Mouse (Mus musculus): ENCODE measurements around the gene Gm11397. TPM values are rescaled to one million over a fixed set of nuclear protein-coding genes. Genes with fewer than 3 reads are reported as not detected.
"Not testable (repeated sequence)": the region's sequence is repeated elsewhere in the genome, so short reads cannot be mapped to it uniquely, and the experiment has no call there.

The Gm11397 gene
- polyA plus RNA-seq (2016; fragmentation: Nextera tagmentation; extraction: Ambion mirVana), result not detected in 2 replicates

DNA sequence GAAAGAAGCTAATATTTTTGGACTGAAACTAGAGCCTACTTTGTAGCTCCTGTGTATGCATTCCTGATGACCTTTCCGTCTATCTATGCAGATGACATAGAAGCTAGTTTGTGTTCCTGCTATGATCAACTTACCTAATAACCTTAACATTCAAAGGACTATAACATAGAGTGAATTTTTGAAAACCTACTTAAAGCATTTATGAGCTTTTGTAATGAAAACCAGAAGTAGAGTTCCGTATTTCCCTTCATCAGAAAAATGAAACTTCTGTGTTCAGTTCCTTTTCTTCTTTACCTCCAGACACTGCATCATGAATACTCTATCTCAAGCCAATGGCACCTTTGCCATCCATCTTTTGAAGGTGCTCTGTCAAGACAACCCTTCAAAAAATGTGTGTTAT lies at the start of gene Gm11397:
TSS of gene Gm11397 (plus strand) at position 301 of the 400 bp plus-strand sequence.
- not testable (repeated sequence) for H3K4me3 ChIP-seq; H3K27ac ChIP-seq; H3K9ac ChIP-seq; H3K4me1 ChIP-seq; H3K9me3 ChIP-seq; ATAC-seq (ENCODE audit: low FRiP score, low read depth); H3K36me3 ChIP-seq; H3K4me2 ChIP-seq (replicated peaks); H3K27me3 ChIP-seq (replicated peaks)
- 84% methylated on average over 2 of the region's 2 CpGs for WGBS

GRCm38 (mm10) chr13:33356666-33357065 lies 38.9 kb upstream of the Gm11397 start:
- H3K9me3 ChIP-seq; H3K36me3 ChIP-seq; ATAC-seq (ENCODE audit: low FRiP score, low read depth); H3K9ac ChIP-seq; H3K4me2 ChIP-seq (replicated peaks); H3K27ac ChIP-seq; H3K4me3 ChIP-seq; H3K27me3 ChIP-seq (replicated peaks); H3K4me1 ChIP-seq: not testable (repeated sequence)
- 94% methylated on average over 1 of the region's 1 CpGs for WGBS

GRCm38 (mm10) chr13:33432714-33433113 lies 37.2 kb downstream of the Gm11397 start:
- not testable (repeated sequence) for H3K27ac ChIP-seq

More at GRCm38 (mm10) chr13:33432714-33433113, 37.2 kb downstream of the Gm11397 start:
- H3K9ac ChIP-seq; H3K9me3 ChIP-seq; ATAC-seq (ENCODE audit: low FRiP score, low read depth); H3K4me3 ChIP-seq; H3K4me2 ChIP-seq (replicated peaks); H3K4me1 ChIP-seq; H3K27me3 ChIP-seq (replicated peaks); H3K36me3 ChIP-seq: not testable (repeated sequence)

Other genes with a start within 250 kb of the Gm11397 start
- gene Serpinb9c, start 236.0 kb upstream of the Gm11397 start, polyA plus RNA-seq (2016; fragmentation: Nextera tagmentation; extraction: Ambion mirVana), result not detected in 2 replicates
- gene Serpinb9d, start 202.8 kb upstream of the Gm11397 start, polyA plus RNA-seq (2016; fragmentation: Nextera tagmentation; extraction: Ambion mirVana), result not detected in 2 replicates
- gene Serpinb9e, start 146.1 kb upstream of the Gm11397 start, polyA plus RNA-seq (2016; fragmentation: Nextera tagmentation; extraction: Ambion mirVana), result not detected in 2 replicates
- gene Serpinb9f, start 71.7 kb upstream of the Gm11397 start, polyA plus RNA-seq (2016; fragmentation: Nextera tagmentation; extraction: Ambion mirVana), result not detected in 2 replicates
- not detected in 2 replicates for gene Serpinb9g, start 89.0 kb downstream of the Gm11397 start, polyA plus RNA-seq (2016; fragmentation: Nextera tagmentation; extraction: Ambion mirVana)

Data from neural tube, embryonic 12.5 days (tissue).